In the genomic region with DNA sequence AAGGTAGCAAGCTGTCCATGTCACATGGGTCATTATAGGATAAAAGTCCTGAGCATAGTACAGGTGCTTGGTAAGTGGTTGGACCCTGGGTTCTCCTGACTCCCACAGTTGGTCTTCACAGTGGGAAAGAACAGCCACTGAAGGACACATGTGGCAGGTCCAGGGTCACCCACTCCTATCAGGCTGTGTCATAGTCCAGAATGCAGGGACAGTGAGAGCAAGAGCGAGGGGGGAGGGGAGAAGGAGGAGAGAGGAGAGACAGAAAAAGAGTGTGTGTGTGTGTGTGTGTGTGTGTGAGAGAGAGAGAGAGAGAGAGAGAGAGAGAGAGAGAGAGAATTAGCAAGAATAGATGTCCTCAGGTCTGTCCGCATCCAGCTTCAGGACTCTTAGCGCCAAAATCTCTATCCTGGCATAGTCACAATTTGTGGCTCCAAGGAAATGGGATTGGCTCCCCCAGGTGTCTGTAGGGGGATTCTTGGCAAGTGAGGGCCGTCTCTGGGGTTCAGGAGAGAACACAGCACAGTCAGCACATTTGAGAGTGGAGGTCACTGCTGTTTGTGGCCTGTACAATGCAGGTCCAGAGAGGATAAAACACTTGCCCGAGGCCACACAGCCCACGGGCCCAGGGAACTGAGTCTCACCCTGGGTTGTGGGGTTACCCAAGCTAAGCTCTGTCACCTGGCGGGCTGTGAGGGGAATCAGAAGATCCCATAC, we compare ENCODE assay signal across 13 mouse cellular contexts. TPM values are rescaled to one million over a fixed set of nuclear protein-coding genes. Genes with fewer than 3 reads are reported as not detected.
"Had no signal": no experiment of that assay in that cellular context is flagged by ENCODE, and none has a peak within 500 bp of the region (broad histone marks: within the 10 kb centered on the region; RNA-seq: fewer than 3 reads in every experiment).

No protein-coding gene starts in this region.

- H3K27ac ChIP-seq: kidney, postnatal 0 days; layer of hippocampus, adult 2 months; limb, embryonic 12.5 days; liver, embryonic 14.5 days; midbrain, embryonic 12.5 days; neural tube, embryonic 12.5 days had no signal

- H3K36me3 ChIP-seq: limb, embryonic 12.5 days; midbrain, embryonic 12.5 days; neural tube, embryonic 12.5 days had no signal

- H3K4me2 ChIP-seq: limb, embryonic 12.5 days; midbrain, embryonic 12.5 days; neural tube, embryonic 12.5 days had no signal

- H3K9me3 ChIP-seq: limb, embryonic 12.5 days; midbrain, embryonic 12.5 days; neural tube, embryonic 12.5 days had no signal

- H3K4me1 ChIP-seq: midbrain, embryonic 12.5 days had no signal

- H3K4me3 ChIP-seq: layer of hippocampus, adult 2 months; limb, embryonic 12.5 days; midbrain, embryonic 12.5 days; myocyte; neural tube, embryonic 12.5 days had no signal

- H3K9ac ChIP-seq: limb, embryonic 12.5 days; liver, embryonic 14.5 days; midbrain, embryonic 12.5 days; neural tube, embryonic 12.5 days had no signal

RNA-seq across cellular contexts. Expression of gene Sds, which starts 19.3 kb away (rescaled TPM):
- total RNA-seq: layer of hippocampus, postnatal 10 days; left cerebral cortex, postnatal 36 days; megakaryocyte-erythroid progenitor cell, adult 5-6 weeks had no signal
- polyA plus RNA-seq: kidney, postnatal 0 days; limb, embryonic 12.5 days; lung, embryonic 16.5 days; midbrain, embryonic 12.5 days; myocyte; neural tube, embryonic 12.5 days; stomach, embryonic 14.5 days had no signal

RNA-seq across cellular contexts. Expression of gene Lhx5, which starts 25.5 kb away (rescaled TPM):
- total RNA-seq: left cerebral cortex, postnatal 36 days; liver, adult 2 months; megakaryocyte-erythroid progenitor cell, adult 5-6 weeks had no signal
- polyA plus RNA-seq: kidney, postnatal 0 days; limb, embryonic 12.5 days; liver, adult 2 months; liver, embryonic 14.5 days; lung, embryonic 16.5 days; myocyte had no signal
